Mouse (Mus musculus) liver, embryonic 14.5 days (tissue): ENCODE measurements at regions not wholly inside any gene's neighbourhood (a gene's known extent, or its start where the extent isn't known, plus 50 kb on each side); places are given as distances from the start of the nearest gene placed in this dataset.

Experiments used
- CTCF ChIP-seq: IDR thresholded peaks from 2 replicates; pipeline ENCODE4 v1.5.1; 2016; ENCODE audit warnings: antibody characterized with exemption, low read depth, control low read depth
- EP300 ChIP-seq: IDR thresholded peaks from 2 replicates; pipeline ENCODE4 v1.6.1; 2016; ENCODE audit warnings: antibody characterized with exemption, low read depth

DNA sequence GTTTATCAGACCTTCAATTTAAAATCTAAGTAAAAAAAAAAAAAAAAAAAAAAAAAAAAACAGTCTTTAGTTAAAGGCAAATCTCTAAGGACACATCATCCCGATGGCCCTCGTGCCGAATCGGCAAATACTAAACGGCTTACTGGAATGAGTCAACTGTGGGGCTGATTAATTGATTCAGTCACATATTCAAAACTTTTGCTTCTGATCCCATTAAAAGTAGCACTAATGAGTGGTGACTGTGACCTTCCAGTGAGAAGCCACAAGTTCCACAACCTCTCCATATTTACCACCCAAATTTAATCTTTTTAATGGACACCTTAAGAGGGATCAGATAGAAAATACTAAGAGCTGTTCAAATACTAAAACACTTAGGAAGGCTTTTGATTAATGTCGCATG is 1511.9 kb upstream of the Acvr2a start:
- TF ChIP-seq CTCF (no peak), EP300 (no peak)
